Mouse (Mus musculus): ENCODE measurements around the gene Slc4a10.

GRCm38 (mm10) chr2:62356606-62357005 lies 310.3 kb downstream of the Slc4a10 start:
- TF ChIP-seq CTCF (IDR thresholded peaks at IDR 0.05; ENCODE audit: low read depth, low read length) (no peak), GATA1 (IDR thresholded peaks at IDR 0.05; ENCODE audit: borderline replicate concordance, low read length) (no peak), POLR2AphosphoS5 (IDR thresholded peaks at IDR 0.05; ENCODE audit: insufficient replicate concordance, low read depth, low read length) (no peak), GATA2 (IDR thresholded peaks at IDR 0.05; ENCODE audit: borderline replicate concordance, low read depth, low read length) (no peak), TAL1 (conservative IDR thresholded peaks at IDR 0.05; ENCODE audit: low read depth, low read length) (no peak)
